Mouse (Mus musculus) C2C12 (cell line): ENCODE data around the gene Bptf.
"Not testable (repeated sequence)": the region's sequence is repeated elsewhere in the genome, so short reads cannot be mapped to it uniquely, and the experiment has no call there.

Experiments
- CTCF ChIP-seq: IDR thresholded peaks from one replicate; pipeline ENCODE4 v1.5.1; 2011; ENCODE audit not compliant: control insufficient read depth, insufficient read depth, insufficient read length
- USF1 ChIP-seq: IDR thresholded peaks from one replicate; pipeline ENCODE4 v1.6.1; 2011; ENCODE audit warnings: low read depth, mild to moderate bottlenecking, control low read depth, moderate library complexity

- not testable (repeated sequence) for TF ChIP-seq CTCF, USF1
Measured at GRCm38 (mm10) chr11:107143956-107144355, 12.0 kb upstream of the Bptf start.
